Mouse (Mus musculus) heart, postnatal 0 days (tissue): Measurements from ENCODE around the gene Tmem213. TPM values are rescaled to one million over a fixed set of nuclear protein-coding genes. Genes with fewer than 3 reads are reported as not detected.

Experiments
- ATAC-seq: fragments of 200-750 bp; cut with Nextera tagmentation; 2 replicates; pipeline ENCODE4 v1.8.0; 2017; ENCODE audit warnings: low read depth, moderate number of reproducible peaks, moderate library complexity; ENCODE audit not compliant: insufficient read depth
- DNase-seq: peaks from one replicate; pipeline ENCODE4 v3.0.0-alpha.2; 2016; ENCODE audit warnings: low spot score
- H3K27ac ChIP-seq: fragments of 300-500 bp; sonication (generic); 2 replicates; pipeline ENCODE4 v1.5.1; 2014; ENCODE audit warnings: low read depth, mild to moderate bottlenecking
- H3K27me3 ChIP-seq: fragments of 300-500 bp; sonication (generic); 2 replicates; pipeline ENCODE4 v1.6.1; 2014; ENCODE audit warnings: low read length, mixed read lengths; ENCODE audit not compliant: control insufficient read depth, insufficient read depth
- H3K36me3 ChIP-seq: fragments of 300-500 bp; sonication (generic); replicated peaks from 2 replicates; pipeline ENCODE4 v1.6.1; 2014; ENCODE audit warnings: low read length, mixed read lengths; ENCODE audit not compliant: control insufficient read depth, insufficient read depth
- H3K4me1 ChIP-seq: fragments of 300-500 bp; sonication (generic); 2 replicates; pipeline ENCODE4 v1.6.1; 2014; ENCODE audit warnings: antibody characterized with exemption; ENCODE audit not compliant: control insufficient read depth, insufficient read depth
- H3K4me2 ChIP-seq: fragments of 300-500 bp; sonication (generic); 2 replicates; pipeline ENCODE4 v1.6.1; 2014; ENCODE audit warnings: low read depth, mild to moderate bottlenecking, low read length, moderate library complexity
- H3K4me3 ChIP-seq: fragments of 300-500 bp; sonication (generic); 2 replicates; pipeline ENCODE4 v1.5.1; 2014; ENCODE audit warnings: low read depth, low read length
- H3K9ac ChIP-seq: fragments of 300-500 bp; sonication (generic); replicated peaks from 2 replicates; pipeline ENCODE4 v1.6.1; 2014; ENCODE audit warnings: low read depth, low read length, mixed read lengths
- H3K9me3 ChIP-seq: fragments of 300-500 bp; sonication (generic); replicated peaks from 2 replicates; pipeline ENCODE4 v1.6.1; 2016; ENCODE audit warnings: low read length; ENCODE audit not compliant: control insufficient read depth
- CTCF ChIP-seq: IDR thresholded peaks from 2 replicates; pipeline ENCODE4 v1.5.1; 2016; ENCODE audit warnings: antibody characterized with exemption, control low read depth, low read depth
- EP300 ChIP-seq: IDR thresholded peaks from 2 replicates; pipeline ENCODE4 v1.6.1; 2016; ENCODE audit warnings: antibody characterized with exemption, low read depth
- WGBS: fragments of 180-500 bp; shearing (Covaris S2); extraction: QIAGEN DNeasy Blood & Tissue Kit; methylation state at CpG from one replicate; pipeline ENCODE4 v1.1.7; 2014; 5-methylcytosine and 5-hydroxymethylcytosine counted together
- polyA plus RNA-seq: library from polyadenylated mRNA; unstranded; fragments of >200 nt; fragmentation: Nextera tagmentation; extraction: Ambion mirVana; gene quantifications from 2 replicates; pipeline ENCODE4 v1.2.1, GENCODE M21; 2015
- total RNA-seq: library from RNA; depleted of rRNA; stranded (reverse); fragments of >200 nt; gene quantifications from 2 replicates; pipeline ENCODE4 v1.2.3, GENCODE M21; 2014; ENCODE audit warnings: low replicate concordance

Gene Tmem213
- total and polyA plus RNA-seq, 2 experiments from 2014 or later = not detected

GRCm38 (mm10) chr6:38087242-38088026 is 21.6 kb upstream of the Tmem213 start:
- ATAC-seq = no peak
- WGBS = 77% methylated on average over 9 of the region's 9 CpGs
- H3K27me3 ChIP-seq = no peaks in the 10 kb centered on the region

GRCm38 (mm10) chr6:38092539-38092938 is 16.5 kb upstream of the Tmem213 start:
- ATAC-seq = no peak
- no peak overlapping the region for H3K27ac ChIP-seq
- no peak overlapping the region for H3K4me2 ChIP-seq
- 87% methylated on average over 8 of the region's 8 CpGs for whole genome bisulfite sequencing
- no peak overlapping the region for H3K4me3 ChIP-seq
- H3K9me3 ChIP-seq = no peaks in the 10 kb centered on the region
- no peaks in the 10 kb centered on the region for H3K36me3 ChIP-seq
- H3K4me1 ChIP-seq = no peaks in the 10 kb centered on the region
- TF ChIP-seq CTCF (no peak), EP300 (no peak)
- no peaks in the 10 kb centered on the region for H3K27me3 ChIP-seq
- DNase-seq = no peak
- H3K9ac ChIP-seq = no peak overlapping the region

More at GRCm38 (mm10) chr6:38087242-38088026, 21.6 kb upstream of the Tmem213 start:
- Histone ChIP-seq H3K36me3 (no peaks in the 10 kb centered on the region), H3K9me3 (no peaks in the 10 kb centered on the region), H3K27ac (no peak overlapping the region), H3K9ac (no peak overlapping the region), H3K4me2 (no peak overlapping the region), H3K4me1 (no peaks in the 10 kb centered on the region), H3K4me3 (no peak overlapping the region)
- TF ChIP-seq CTCF = no peak
- no peak for TF ChIP-seq EP300
- no peak for DNase-seq

GRCm38 (mm10) chr6:38094701-38095100 is 14.4 kb upstream of the Tmem213 start:
- TF ChIP-seq CTCF (no peak), EP300 (no peak)
- Histone ChIP-seq H3K27me3 (no peaks in the 10 kb centered on the region), H3K9me3 (no peaks in the 10 kb centered on the region), H3K36me3 (no peaks in the 10 kb centered on the region), H3K4me3 (no peak overlapping the region), H3K9ac (no peak overlapping the region), H3K4me1 (no peaks in the 10 kb centered on the region), H3K4me2 (no peak overlapping the region), H3K27ac (no peak overlapping the region)
- ATAC-seq (no peak), DNase-seq (no peak)
- WGBS = 64% methylated on average over 10 of the region's 10 CpGs

GRCm38 (mm10) chr6:38096961-38097370 is 12.1 kb upstream of the Tmem213 start:
- H3K9me3 ChIP-seq = no peaks in the 10 kb centered on the region
- ATAC-seq (no peak), DNase-seq (no peak)
- no peaks in the 10 kb centered on the region for H3K4me1 ChIP-seq
- H3K27ac ChIP-seq = no peak overlapping the region
- no peaks in the 10 kb centered on the region for H3K36me3 ChIP-seq
- no peak overlapping the region for H3K9ac ChIP-seq
- TF ChIP-seq EP300 = no peak
- no peak for TF ChIP-seq CTCF
- H3K4me3 ChIP-seq = no peak overlapping the region
- no peak overlapping the region for H3K4me2 ChIP-seq
- no peaks in the 10 kb centered on the region for H3K27me3 ChIP-seq
- 58% methylated on average over 5 of the region's 5 CpGs for WGBS

GRCm38 (mm10) chr6:38102216-38102795 is 6.7 kb upstream of the Tmem213 start:
- TF ChIP-seq EP300 (no peak), CTCF (no peak)
- no peaks in the 10 kb centered on the region for H3K4me1 ChIP-seq
- no peak overlapping the region for H3K4me2 ChIP-seq
- ATAC-seq (no peak), DNase-seq (no peak)
- no peak overlapping the region for H3K9ac ChIP-seq
- no peaks in the 10 kb centered on the region for H3K27me3 ChIP-seq
- WGBS = 71% methylated on average over 7 of the region's 7 CpGs
- H3K27ac ChIP-seq = no peak overlapping the region
- H3K4me3 ChIP-seq = no peak overlapping the region
- H3K9me3 ChIP-seq = no peaks in the 10 kb centered on the region
- H3K36me3 ChIP-seq = no peaks in the 10 kb centered on the region
